Mouse (Mus musculus) limb, embryonic 15.5 days (tissue): ENCODE measurements around the gene Lrrc25. TPM values are rescaled to one million over a fixed set of nuclear protein-coding genes. Genes with fewer than 3 reads are reported as not detected.
A peak's percentile ranks its signal among the peaks of the same experiment; 100 is the strongest.

Experiments used
- ATAC-seq: fragments of 200-750 bp; cut with Nextera tagmentation; 2 replicates; pipeline ENCODE4 v1.8.0; 2017; ENCODE audit warnings: low read depth, moderate TSS enrichment; ENCODE audit not compliant: insufficient number of reproducible peaks, low FRiP score, low TSS enrichment
- H3K27ac ChIP-seq: fragments of 300-500 bp; sonication (generic); 2 replicates; pipeline ENCODE4 v1.5.1; 2015; ENCODE audit warnings: moderate library complexity, mild to moderate bottlenecking, inconsistent platforms
- H3K27me3 ChIP-seq: fragments of 300-500 bp; sonication (generic); 2 replicates; pipeline ENCODE4 v1.6.1; 2015; ENCODE audit warnings: inconsistent platforms
- H3K36me3 ChIP-seq: fragments of 300-500 bp; sonication (generic); 2 replicates; pipeline ENCODE4 v1.6.1; 2015; ENCODE audit warnings: inconsistent platforms
- H3K4me1 ChIP-seq: fragments of 300-500 bp; sonication (generic); 2 replicates; pipeline ENCODE4 v1.6.1; 2015; ENCODE audit warnings: inconsistent platforms
- H3K4me2 ChIP-seq: fragments of 300-500 bp; sonication (generic); 2 replicates; pipeline ENCODE4 v1.6.1; 2015; ENCODE audit warnings: mild to moderate bottlenecking, inconsistent platforms
- H3K4me3 ChIP-seq: fragments of 300-500 bp; sonication (generic); 2 replicates; pipeline ENCODE4 v1.5.1; 2015; ENCODE audit warnings: mild to moderate bottlenecking, inconsistent platforms
- H3K9ac ChIP-seq: fragments of 300-500 bp; sonication (generic); 2 replicates; pipeline ENCODE4 v1.6.1; 2015; ENCODE audit warnings: inconsistent platforms
- H3K9me3 ChIP-seq: fragments of 300-500 bp; sonication (generic); 2 replicates; pipeline ENCODE4 v1.6.1; 2016; ENCODE audit warnings: inconsistent platforms
- WGBS: fragments of 180-500 bp; shearing (Covaris S2); methylation state at CpG from one replicate; pipeline ENCODE4 v1.1.7; 2015; 5-methylcytosine and 5-hydroxymethylcytosine counted together
- polyA plus RNA-seq: library from polyadenylated mRNA; unstranded; fragments of >200 nt; fragmentation: Nextera tagmentation; extraction: Ambion mirVana; gene quantifications from 2 replicates; pipeline ENCODE4 v1.2.1, GENCODE M21; 2015

Gene Lrrc25
- polyA plus RNA-seq, 1 experiment from 2014 or later: 3.3 TPM

DNA sequence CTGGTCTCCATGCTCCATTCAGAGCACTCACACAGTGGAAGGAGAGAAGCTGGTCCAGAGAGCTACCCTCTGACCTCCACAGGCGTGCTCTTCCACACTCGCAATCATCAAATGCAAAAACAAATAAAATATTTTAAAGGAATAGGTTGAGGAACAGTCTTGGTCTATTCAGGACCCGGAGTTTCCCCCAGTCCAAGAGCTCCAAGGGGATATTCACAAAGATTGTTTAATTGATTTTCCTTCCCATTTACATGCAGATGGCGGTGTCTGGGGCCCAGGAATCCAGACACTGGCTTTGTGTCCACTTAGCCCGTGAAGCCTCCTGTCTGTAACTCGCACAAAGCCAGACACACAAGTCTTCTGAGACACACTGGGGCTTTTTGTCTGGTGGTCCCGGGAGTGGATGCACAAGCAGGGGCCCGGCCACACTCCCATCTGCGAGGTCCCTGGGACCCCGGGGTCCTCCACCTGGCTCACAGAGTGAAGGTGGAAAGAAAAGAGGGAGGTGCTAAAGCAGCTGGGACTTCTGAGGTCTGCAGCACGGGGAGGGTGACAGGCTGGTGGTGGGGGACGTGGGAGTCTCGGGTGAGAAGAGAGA is 40.3 kb downstream of the Lrrc25 start:
- Histone ChIP-seq H3K36me3 (peaks cover 44% of the 10 kb centered on the region), H3K4me1 (peaks cover 26% of the 10 kb centered on the region), H3K27ac (no peak overlapping the region), H3K9ac (no peak overlapping the region), H3K4me3 (no peak overlapping the region), H3K27me3 (no peaks in the 10 kb centered on the region), H3K9me3 (no peaks in the 10 kb centered on the region), H3K4me2 (no peak overlapping the region)
- WGBS: 72% methylated on average over 13 of the region's 13 CpGs
- ATAC-seq: no peak

DNA sequence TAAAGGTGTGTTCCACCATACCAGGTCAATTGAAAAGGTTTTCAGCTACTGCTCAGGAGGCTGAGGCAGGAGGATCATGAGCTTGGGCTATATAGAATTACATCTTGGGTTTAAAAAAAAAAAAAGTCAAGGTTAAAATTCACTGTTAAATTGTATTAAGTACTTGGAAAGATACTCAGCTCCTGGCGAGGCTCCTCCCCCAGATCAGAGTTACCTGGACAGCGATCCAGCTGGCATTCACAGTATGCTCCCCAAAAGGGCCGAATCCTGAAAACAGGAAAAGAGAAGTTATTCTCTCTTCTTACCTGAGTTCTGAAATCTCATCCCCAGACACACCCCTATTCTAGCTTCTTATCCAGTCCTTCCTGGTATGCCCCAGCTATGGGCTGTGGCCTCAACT is 41.3 kb downstream of the Lrrc25 start:
- Histone ChIP-seq H3K4me3 (no peak overlapping the region), H3K36me3 (peaks cover 34% of the 10 kb centered on the region), H3K4me1 (peaks cover 26% of the 10 kb centered on the region), H3K27ac (no peak overlapping the region), H3K9ac (no peak overlapping the region), H3K27me3 (no peaks in the 10 kb centered on the region), H3K9me3 (no peaks in the 10 kb centered on the region), H3K4me2 (no peak overlapping the region)
- WGBS: 87% methylated on average over 3 of the region's 3 CpGs
- no peak for ATAC-seq

GRCm38 (mm10) chr8:70657739-70658138 is 41.8 kb downstream of the Lrrc25 start:
- ATAC-seq: no peak
- no peaks in the 10 kb centered on the region for H3K27me3 ChIP-seq
- WGBS: 85% methylated on average over 2 of the region's 2 CpGs
- H3K4me1 ChIP-seq: peaks cover 26% of the 10 kb centered on the region
- H3K9me3 ChIP-seq: no peaks in the 10 kb centered on the region
- H3K27ac ChIP-seq: no peak overlapping the region
- H3K9ac ChIP-seq: no peak overlapping the region
- H3K36me3 ChIP-seq: peaks cover 29% of the 10 kb centered on the region
- no peak overlapping the region for H3K4me2 ChIP-seq
- H3K4me3 ChIP-seq: no peak overlapping the region

- H3K27ac ChIP-seq: peak overlapping the region; percentile 79
- WGBS: 2% methylated on average over 31 of the region's 31 CpGs
- H3K4me1 ChIP-seq: peaks cover 26% of the 10 kb centered on the region
- H3K9ac ChIP-seq: peak overlapping the region; percentile 74
- peak overlapping the region; percentile 73 for H3K4me3 ChIP-seq
- no peaks in the 10 kb centered on the region for H3K9me3 ChIP-seq
- peak; percentile 26 for ATAC-seq
- H3K4me2 ChIP-seq: peak overlapping the region; percentile 92
- no peaks in the 10 kb centered on the region for H3K27me3 ChIP-seq
- H3K36me3 ChIP-seq: peaks cover 26% of the 10 kb centered on the region
Observed at GRCm38 (mm10) chr8:70658897-70659603, 43.1 kb downstream of the Lrrc25 start.

DNA sequence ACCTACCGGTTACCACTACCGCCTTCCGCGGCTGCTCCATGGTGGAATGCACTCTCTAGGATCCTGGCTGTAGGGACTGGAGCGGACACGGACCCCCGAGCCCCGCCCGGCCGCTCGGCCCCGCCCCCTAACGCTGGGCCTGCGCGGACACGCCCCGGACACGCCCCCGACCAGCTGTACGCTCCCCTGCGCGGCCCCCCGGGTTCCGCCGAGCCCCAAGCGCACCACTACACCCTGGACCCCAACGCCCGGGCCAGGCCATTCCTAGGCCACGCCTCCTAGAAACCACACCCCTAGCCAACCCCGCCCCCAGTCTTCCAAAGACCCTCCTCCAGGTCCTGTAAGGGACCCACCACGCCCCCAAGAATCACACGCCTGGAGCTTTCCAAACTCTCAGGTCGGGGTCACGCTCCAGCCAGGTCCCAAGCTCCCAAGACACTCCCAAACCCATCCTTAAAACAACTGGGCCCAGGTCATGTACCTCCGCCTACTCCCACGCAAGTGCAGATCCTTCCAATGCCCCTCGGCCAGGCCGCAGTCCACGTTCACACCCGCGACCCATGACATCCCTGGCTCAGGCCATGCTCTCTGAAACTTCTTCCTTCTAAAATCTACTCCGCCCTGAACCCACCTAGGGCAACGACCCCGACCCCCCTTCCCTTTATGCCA is 43.8 kb downstream of the Lrrc25 start:
- peaks cover 22% of the 10 kb centered on the region for H3K36me3 ChIP-seq
- H3K4me2 ChIP-seq: peak overlapping the region; percentile 92
- peak overlapping the region; percentile 85 for H3K27ac ChIP-seq
- H3K27me3 ChIP-seq: no peaks in the 10 kb centered on the region
- under 1% methylated on average over 44 of the region's 44 CpGs for WGBS
- H3K9ac ChIP-seq: peak overlapping the region; percentile 74
- no peaks in the 10 kb centered on the region for H3K9me3 ChIP-seq
- peak overlapping the region; percentile 73 for H3K4me3 ChIP-seq
- H3K4me1 ChIP-seq: peaks cover 26% of the 10 kb centered on the region
- peak; percentile 96 for ATAC-seq

DNA sequence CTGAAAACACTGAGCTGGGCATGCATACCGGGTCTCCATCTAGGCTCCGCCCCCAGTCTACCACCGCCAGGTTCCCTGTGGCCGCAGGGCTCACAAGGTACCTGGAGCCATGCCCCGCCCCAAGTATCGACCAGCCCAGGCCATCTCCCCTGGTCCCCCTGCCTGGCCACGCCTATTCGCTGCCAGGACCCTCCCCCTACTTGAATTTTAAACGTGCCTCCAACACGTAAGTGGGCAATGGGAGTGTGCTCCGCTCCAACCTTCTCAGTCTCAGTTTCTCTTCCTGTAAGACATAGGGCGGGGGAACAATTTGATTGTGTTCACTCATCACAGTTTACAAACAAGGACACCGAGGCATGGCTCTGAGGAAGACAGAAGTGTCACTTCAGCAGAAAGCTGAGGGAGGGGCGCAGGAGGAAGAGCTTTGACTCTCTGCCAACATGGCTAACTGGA is 44.3 kb downstream of the Lrrc25 start, which contains the start of gene Pgpep1:
TSS of gene Pgpep1 (minus strand) at position 116 of the 453 bp plus-strand sequence.
- H3K4me1 ChIP-seq: peaks cover 26% of the 10 kb centered on the region
- no peaks in the 10 kb centered on the region for H3K9me3 ChIP-seq
- peak within 1 kb of the TSS; percentile 85 for H3K27ac ChIP-seq
- H3K36me3 ChIP-seq: peaks cover 16% of the 10 kb centered on the region
- peak within 1 kb of the TSS; percentile 73 for H3K4me3 ChIP-seq
- peak within 1 kb of the TSS; percentile 92 for H3K4me2 ChIP-seq
- 3% methylated on average over 14 of the region's 14 CpGs for WGBS
- H3K27me3 ChIP-seq: no peaks in the 10 kb centered on the region
- peak; percentile 15; the same call in 1 of the 2 replicates for ATAC-seq
- H3K9ac ChIP-seq: peak within 1 kb of the TSS; percentile 74

GRCm38 (mm10) chr8:70663691-70664090 is 47.7 kb downstream of the Lrrc25 start:
- Histone ChIP-seq H3K4me1 (peaks cover 13% of the 10 kb centered on the region), H3K4me3 (no peak overlapping the region), H3K4me2 (no peak overlapping the region), H3K9me3 (no peaks in the 10 kb centered on the region), H3K9ac (no peak overlapping the region), H3K27me3 (no peaks in the 10 kb centered on the region), H3K27ac (no peak overlapping the region), H3K36me3 (no peaks in the 10 kb centered on the region)
- ATAC-seq: no peak
- WGBS: 72% methylated on average over 4 of the region's 4 CpGs

- WGBS: 54% methylated on average over 3 of the region's 3 CpGs
- ATAC-seq: no peak
- Histone ChIP-seq H3K27me3 (no peaks in the 10 kb centered on the region), H3K36me3 (no peaks in the 10 kb centered on the region), H3K4me3 (no peak overlapping the region), H3K9ac (no peak overlapping the region), H3K4me1 (peaks cover 9% of the 10 kb centered on the region), H3K27ac (no peak overlapping the region), H3K9me3 (no peaks in the 10 kb centered on the region), H3K4me2 (no peak overlapping the region)
Observed at GRCm38 (mm10) chr8:70664631-70665030, 48.7 kb downstream of the Lrrc25 start.

- Histone ChIP-seq H3K4me1 (peaks cover under 1% of the 10 kb centered on the region), H3K36me3 (no peaks in the 10 kb centered on the region), H3K9me3 (no peaks in the 10 kb centered on the region), H3K4me3 (no peak overlapping the region), H3K4me2 (no peak overlapping the region), H3K27ac (no peak overlapping the region), H3K27me3 (no peaks in the 10 kb centered on the region), H3K9ac (no peak overlapping the region)
- WGBS: 60% methylated on average over 2 of the region's 2 CpGs
- no peak for ATAC-seq
Observed at GRCm38 (mm10) chr8:70665599-70665998, 49.6 kb downstream of the Lrrc25 start.

DNA sequence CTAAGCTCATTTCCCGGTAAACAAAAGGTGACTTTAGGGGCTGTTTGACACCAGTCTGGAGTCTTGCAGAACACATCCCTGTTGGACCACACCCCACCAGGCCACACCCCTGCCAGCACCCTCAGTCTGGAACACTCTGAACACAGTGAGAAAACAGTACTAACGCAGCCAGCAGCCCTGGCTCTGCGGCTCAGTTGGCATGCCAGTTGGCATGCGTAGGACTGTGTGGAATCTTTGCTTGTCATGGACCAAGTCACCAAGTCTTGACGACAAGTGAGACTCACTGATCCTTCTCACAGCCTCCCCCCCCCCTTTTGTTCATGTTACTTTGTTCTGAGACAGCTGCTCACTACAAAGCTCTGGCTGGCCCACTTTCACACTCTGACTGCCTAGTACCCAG is 51.1 kb downstream of the Lrrc25 start:
- Histone ChIP-seq H3K9me3 (no peaks in the 10 kb centered on the region), H3K4me2 (no peak overlapping the region), H3K27ac (peak overlapping the region; percentile 22; the same call in 1 of the 2 replicates), H3K36me3 (no peaks in the 10 kb centered on the region), H3K4me3 (no peak overlapping the region), H3K4me1 (no peaks in the 10 kb centered on the region), H3K9ac (no peak overlapping the region), H3K27me3 (no peaks in the 10 kb centered on the region)
- ATAC-seq: no peak
- 67% methylated on average over 5 of the region's 5 CpGs for WGBS
